Mouse (Mus musculus) CD4-positive, CD25-positive, alpha-beta regulatory T cell (primary cell): ENCODE data around the gene Gm30302. TPM values are rescaled to one million over a fixed set of nuclear protein-coding genes. Genes with fewer than 3 reads are reported as not detected.

Experiments
- polyA plus RNA-seq: library from polyadenylated mRNA; unstranded; fragments of 100-300 nt; shearing (Covaris generic); gene quantifications from one replicate; pipeline ENCODE4 v1.2.1, GENCODE M21; 2017

Gm30302 gene
- polyA plus RNA-seq = not detected

GRCm38 (mm10) chr13:49798901-49799300, at the start of gene Gm30302:
Gene Gm30302 (minus strand): TSS chr13:49799001.

Other genes starting within 250 kb of the Gm30302 start
- gene Omd, start 216.5 kb downstream of the Gm30302 start, polyA plus RNA-seq = 0.11 TPM
- 0.10 TPM for gene Ogn, start 191.0 kb downstream of the Gm30302 start, polyA plus RNA-seq
- 2.1 TPM for gene Cenpp, start 146.2 kb downstream of the Gm30302 start, polyA plus RNA-seq
- gene Nol8, start 145.9 kb downstream of the Gm30302 start, polyA plus RNA-seq = 41.3 TPM
- gene Iars, start 116.9 kb downstream of the Gm30302 start, polyA plus RNA-seq = 50.3 TPM